Mouse (Mus musculus): ENCODE results near the gene Hist1h4k.
A peak's percentile ranks its signal among the peaks of the same experiment; 100 is the strongest.
"Not testable (repeated sequence)": the region's sequence is repeated elsewhere in the genome, so short reads cannot be mapped to it uniquely, and the experiment has no call there.

Gene Hist1h4k

GRCm38 (mm10) chr13:21754294-21755001 is 4.1 kb upstream of the Hist1h4k start:
- peak; percentile 12 to 33 for DNase-seq (ENCODE audit: low spot score in 2 of 2)

- DNase-seq (ENCODE audit: low spot score in 2 of 2), result peak; percentile 70 to 89
Observed at GRCm38 (mm10) chr13:21753524-21754285, 3.4 kb upstream of the Hist1h4k start, which contains the start of the genes Hist1h2ak and Hist1h2bn. TSS of gene Hist1h2ak (minus strand) at chr13:21753827. TSS of gene Hist1h2bn (plus strand) at chr13:21754123.

GRCm38 (mm10) chr13:21753051-21753523 is 2.8 kb upstream of the Hist1h4k start:
- DNase-seq (ENCODE audit: low spot score in 2 of 2), result no peak

- DNase-seq (ENCODE audit: low spot score in 2 of 2), result no peak
Observed at GRCm38 (mm10) chr13:21752356-21752755, 2.1 kb upstream of the Hist1h4k start.

- no peak for DNase-seq (ENCODE audit: low spot score in 2 of 2)
Observed at GRCm38 (mm10) chr13:21751827-21752226, 1.5 kb upstream of the Hist1h4k start.

GRCm38 (mm10) chr13:21751417-21751816 is 1.1 kb upstream of the Hist1h4k start:
- no peak for DNase-seq (ENCODE audit: low spot score in 2 of 2)

- no peak for DNase-seq (ENCODE audit: low spot score in 2 of 2)
Observed at GRCm38 (mm10) chr13:21749387-21750158, 732 bp downstream of the Hist1h4k start.

GRCm38 (mm10) chr13:21745006-21745405 is 5.3 kb downstream of the Hist1h4k start:
- DNase-seq (ENCODE audit: low spot score in 2 of 2), result no peak

- DNase-seq (ENCODE audit: low spot score in 2 of 2), result peak; percentile 73 to 80
Observed at GRCm38 (mm10) chr13:21734906-21735767, 15.2 kb downstream of the Hist1h4k start, which contains the start of gene Hist1h4j. TSS of gene Hist1h4j (plus strand) at chr13:21735064.

GRCm38 (mm10) chr13:21734010-21734905 is 16.0 kb downstream of the Hist1h4k start:
- peak; percentile 57 to 84 for DNase-seq (ENCODE audit: low spot score in 2 of 2)

- DNase-seq (ENCODE audit: low spot score in 2 of 2), result no peak
Observed at GRCm38 (mm10) chr13:21733466-21733865, 16.8 kb downstream of the Hist1h4k start.

- DNase-seq (ENCODE audit: low spot score in 2 of 2), result no peak
Observed at GRCm38 (mm10) chr13:21729544-21729943, 20.8 kb downstream of the Hist1h4k start.

GRCm38 (mm10) chr13:21727948-21728572 is 22.2 kb downstream of the Hist1h4k start:
- no peak for DNase-seq (ENCODE audit: low spot score in 2 of 2)

- no peak for DNase-seq (ENCODE audit: low spot score in 2 of 2)
Observed at GRCm38 (mm10) chr13:21722993-21723836, 27.1 kb downstream of the Hist1h4k start.

GRCm38 (mm10) chr13:21722373-21722925 is 27.9 kb downstream of the Hist1h4k start:
- no peak for DNase-seq (ENCODE audit: low spot score in 2 of 2)

GRCm38 (mm10) chr13:21721757-21722372 is 28.4 kb downstream of the Hist1h4k start, which contains the start of gene Hist1h2bm:
TSS of gene Hist1h2bm (plus strand) at chr13:21722044.
- DNase-seq (ENCODE audit: low spot score in 2 of 2), result peak; percentile 71 to 81

GRCm38 (mm10) chr13:21721107-21721756 is 29.1 kb downstream of the Hist1h4k start:
- DNase-seq (ENCODE audit: low spot score in 2 of 2), result not testable (repeated sequence)
